Comparison of ENCODE assay signal across 9 mouse cellular contexts in the genomic region with DNA sequence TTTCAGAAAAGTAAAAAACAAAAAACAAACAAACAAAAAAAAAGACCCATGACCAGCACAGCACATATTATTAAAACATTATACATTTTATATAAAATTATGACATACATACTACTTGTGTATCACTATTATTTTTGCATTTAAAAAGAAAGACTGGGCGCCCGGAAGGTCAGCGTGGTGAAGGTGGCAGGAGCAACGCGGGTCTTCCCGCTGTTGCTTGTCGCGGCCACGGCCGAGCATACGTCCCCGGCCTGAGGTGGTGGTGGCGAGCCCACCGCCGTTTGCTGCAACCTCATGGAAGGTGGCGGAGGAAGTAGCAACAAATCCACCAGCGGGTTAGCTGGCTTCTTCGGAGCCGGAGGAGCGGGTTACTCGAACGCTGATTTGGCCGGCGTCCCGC. TPM values are rescaled to one million over a fixed set of nuclear protein-coding genes. Genes with fewer than 3 reads are reported as not detected.
DNase-seq lines count a peak whose midpoint lies in the region; ATAC-seq and TF ChIP-seq lines count a peak whose summit lies in the region.
"Not testable (repeated sequence)": the region's sequence is repeated elsewhere in the genome, so short reads cannot be mapped to it uniquely, and the experiment has no call there.
"Had no signal": no experiment of that assay in that cellular context is flagged by ENCODE, and none has a peak within 500 bp of the region (broad histone marks: within the 10 kb centered on the region; RNA-seq: fewer than 3 reads in every experiment).

A gene (plus strand): TSS at position 172 of the 400 bp plus-strand sequence.

- not testable (repeated sequence) for H3K4me3 ChIP-seq in cortical plate, adult 2 months (ENCODE audit: insufficient read depth, low read length); heart, embryonic 16.5 days (ENCODE audit: low read length)

- not testable (repeated sequence) for H3K36me3 ChIP-seq in heart, embryonic 16.5 days (ENCODE audit: control insufficient read depth, insufficient read depth)

- intact Hi-C loops in left cerebral cortex, postnatal 10 days (cut with DNase I), result not testable (repeated sequence)

- not testable (repeated sequence) for DNase-seq in adrenal gland, adult 8-10 months; gastrocnemius, postnatal 25 days; large intestine, adult 2 months (ENCODE audit: low read depth, low spot score); left cerebral cortex, postnatal 10 days (ENCODE audit: extremely low spot score in 1 of 2, low spot score in 2 of 2)

- WGBS in heart, embryonic 16.5 days, result 94% methylated on average over 8 of the region's 25 CpGs
- WGBS in large intestine, adult 2 months, result 96% methylated on average over 13 of the region's 25 CpGs

- ATAC-seq in heart, embryonic 16.5 days (replicated peaks; ENCODE audit: extremely low read depth, insufficient read depth, low FRiP score), result not testable (repeated sequence)
- peak; percentile 68 for ATAC-seq in megakaryocyte progenitor cell, adult 5-6 weeks (replicated peaks; ENCODE audit: poor library complexity)

- not testable (repeated sequence) for H3K27me3 ChIP-seq in heart, embryonic 16.5 days (ENCODE audit: control insufficient read depth, insufficient read depth, low read length)

- H3K4me2 ChIP-seq in heart, embryonic 16.5 days (ENCODE audit: low read depth, low read length), result not testable (repeated sequence)

- not testable (repeated sequence) for H3K9ac ChIP-seq in heart, embryonic 16.5 days (ENCODE audit: low read length)

- TF ChIP-seq POLR2A in cortical plate, adult 2 months (IDR thresholded peaks at IDR 0.05; ENCODE audit: extremely low read depth, insufficient read depth, low read length), result not testable (repeated sequence)

- H3K9me3 ChIP-seq in heart, embryonic 16.5 days (replicated peaks; ENCODE audit: control insufficient read depth, low read length), result not testable (repeated sequence)

- H3K27ac ChIP-seq in cortical plate, adult 2 months (ENCODE audit: insufficient read depth, low read length); heart, embryonic 16.5 days (ENCODE audit: low read length): not testable (repeated sequence)

- not testable (repeated sequence) for H3K4me1 ChIP-seq in cortical plate, adult 2 months (ENCODE audit: control insufficient read depth, insufficient read depth, low read length); heart, embryonic 16.5 days (ENCODE audit: control insufficient read depth, insufficient read depth, low read length)

- TF ChIP-seq CTCF in cortical plate, adult 2 months (IDR thresholded peaks at IDR 0.05; ENCODE audit: extremely low read depth, insufficient read depth, low read length), result not testable (repeated sequence)

RNA-seq across cellular contexts. Expression of the gene that starts here (rescaled TPM):
- 10 to 100 TPM; 23.4 to 75.5 (median 42.2) TPM for total RNA-seq in adrenal gland, adult 8-10 months (2022)
- 15.8 and 18.4 TPM in 2 replicates for polyA plus RNA-seq in cortical plate, adult 2 months (2012; rRNA removed)
- 100 to 1,000 TPM; 114 to 136 TPM for total RNA-seq in gastrocnemius, postnatal 25 days (2021)
- polyA plus RNA-seq in heart, embryonic 16.5 days (2015; fragmentation: Nextera tagmentation; extraction: Ambion mirVana), result 5.9 and 65.1 TPM in 2 replicates
- 12.0 and 13.7 TPM in 2 replicates for polyA plus RNA-seq in large intestine, adult 2 months (2012; rRNA removed)
- total RNA-seq in left cerebral cortex, postnatal 10 days (2021), result 10 to 100 TPM; 43.2 to 57.6 TPM
- 67.4 and 68.7 TPM in 2 replicates for total RNA-seq in megakaryocyte progenitor cell, adult 5-6 weeks (2015)
- 51.9 and 123 TPM in 2 replicates for total RNA-seq in megakaryocyte progenitor cell, adult 5-6 weeks (2017)
- polyA plus RNA-seq: forebrain, embryonic 14.5 days; kidney, embryonic 15.5 days had no signal
